ENCODE assay signal across 8 mouse cellular contexts in genomic region chr17:26506997-26507871, GRCm38 (mm10). TPM values are rescaled to one million over a fixed set of nuclear protein-coding genes. Genes with fewer than 3 reads are reported as not detected.
DNase-seq lines count a peak whose midpoint lies in the region; ATAC-seq lines count a peak whose summit lies in the region.

No protein-coding gene starts in this region.

- H3K27ac ChIP-seq in forebrain, embryonic 14.5 days (ENCODE audit: low read depth, low read length): peak overlapping the region; percentile 99
- peak overlapping the region; percentile 98 for H3K27ac ChIP-seq in hindbrain, embryonic 11.5 days (ENCODE audit: low read depth, low read length)
- H3K27ac ChIP-seq in limb, embryonic 10.5 days: peak overlapping the region; percentile 98
- H3K27ac ChIP-seq in midbrain, embryonic 11.5 days (ENCODE audit: low read depth, low read length): peak overlapping the region; percentile 97
- H3K27ac ChIP-seq in stomach, embryonic 14.5 days (ENCODE audit: low read length): peak overlapping the region; percentile 97

- ATAC-seq in cerebellum, adult (ENCODE audit: insufficient number of reproducible peaks, low FRiP score, low TSS enrichment): peak; percentile 9; the same call in 1 of the 2 replicates
- no peak for ATAC-seq in forebrain, embryonic 14.5 days
- ATAC-seq in hindbrain, embryonic 11.5 days (ENCODE audit: low FRiP score): 0 out of 2 replicates have a peak, but pooled peaks have one; percentile 5
- no peak for ATAC-seq in midbrain, embryonic 11.5 days (ENCODE audit: low FRiP score)
- ATAC-seq in stomach, embryonic 14.5 days (ENCODE audit: insufficient number of reproducible peaks, insufficient read depth, low FRiP score, low read depth): no peak

- peak overlapping the region; percentile 94 for H3K4me2 ChIP-seq in forebrain, embryonic 14.5 days (ENCODE audit: low read length)
- H3K4me2 ChIP-seq in hindbrain, embryonic 11.5 days (replicated peaks; ENCODE audit: low read depth, low read length): peak overlapping the region; percentile 78
- H3K4me2 ChIP-seq in midbrain, embryonic 11.5 days: peak overlapping the region; percentile 78
- H3K4me2 ChIP-seq in stomach, embryonic 14.5 days (replicated peaks; ENCODE audit: low read depth, low read length): peak overlapping the region; percentile 67

- WGBS in forebrain, embryonic 14.5 days: 14% methylated on average over 24 of the region's 24 CpGs
- WGBS in hindbrain, embryonic 11.5 days: 23% methylated on average over 24 of the region's 24 CpGs
- WGBS in limb, embryonic 10.5 days: 32% methylated on average over 24 of the region's 24 CpGs
- WGBS in midbrain, embryonic 11.5 days: 27% methylated on average over 24 of the region's 24 CpGs
- WGBS in stomach, embryonic 14.5 days: 18% methylated on average over 24 of the region's 24 CpGs

- DNase-seq in adrenal gland, postnatal 10 days: peak; percentile 67
- no peak for DNase-seq in adrenal gland, adult 8-10 months
- DNase-seq in forebrain, embryonic 14.5 days (ENCODE audit: low spot score): peak; percentile 51
- DNase-seq in hindbrain, embryonic 11.5 days (ENCODE audit: low spot score): no peak
- DNase-seq in limb, embryonic 10.5 days (ENCODE audit: low spot score): peak; percentile 61
- peak; percentile 95 for DNase-seq in midbrain, embryonic 11.5 days (ENCODE audit: low spot score, missing footprints)

- H3K4me1 ChIP-seq in forebrain, embryonic 14.5 days (ENCODE audit: control insufficient read depth, insufficient read depth, low read length): peaks cover 44% of the 10 kb centered on the region
- H3K4me1 ChIP-seq in hindbrain, embryonic 11.5 days (replicated peaks; ENCODE audit: control insufficient read depth, insufficient read depth, low read length): peaks cover 25% of the 10 kb centered on the region
- peaks cover 51% of the 10 kb centered on the region for H3K4me1 ChIP-seq in limb, embryonic 10.5 days
- H3K4me1 ChIP-seq in midbrain, embryonic 11.5 days (ENCODE audit: control insufficient read depth, insufficient read depth, low read length): peaks cover 43% of the 10 kb centered on the region
- peaks cover 42% of the 10 kb centered on the region for H3K4me1 ChIP-seq in stomach, embryonic 14.5 days (ENCODE audit: control insufficient read depth, insufficient read depth, low read length)

- no peaks in the 10 kb centered on the region for H3K9me3 ChIP-seq in forebrain, embryonic 14.5 days (replicated peaks; ENCODE audit: control insufficient read depth, low read length)
- no peaks in the 10 kb centered on the region for H3K9me3 ChIP-seq in hindbrain, embryonic 11.5 days (ENCODE audit: control insufficient read depth, low read length)
- H3K9me3 ChIP-seq in limb, embryonic 10.5 days (replicated peaks): no peaks in the 10 kb centered on the region
- H3K9me3 ChIP-seq in midbrain, embryonic 11.5 days (ENCODE audit: control insufficient read depth, low read length): no peaks in the 10 kb centered on the region
- H3K9me3 ChIP-seq in stomach, embryonic 14.5 days (ENCODE audit: control insufficient read depth, low read depth, low read length): no peaks in the 10 kb centered on the region

- peaks cover 17% of the 10 kb centered on the region; the same call in 1 of the 2 replicates for H3K36me3 ChIP-seq in forebrain, embryonic 14.5 days (ENCODE audit: control insufficient read depth, insufficient read depth, low read length)
- no peaks in the 10 kb centered on the region for H3K36me3 ChIP-seq in hindbrain, embryonic 11.5 days (ENCODE audit: control insufficient read depth, insufficient read depth, low read length)
- H3K36me3 ChIP-seq in limb, embryonic 10.5 days: peaks cover 20% of the 10 kb centered on the region
- no peaks in the 10 kb centered on the region for H3K36me3 ChIP-seq in midbrain, embryonic 11.5 days (ENCODE audit: control insufficient read depth, insufficient read depth, low read length)
- H3K36me3 ChIP-seq in stomach, embryonic 14.5 days (ENCODE audit: control insufficient read depth, insufficient read depth, low read length): no peaks in the 10 kb centered on the region

- no peaks in the 10 kb centered on the region for H3K27me3 ChIP-seq in forebrain, embryonic 14.5 days (replicated peaks; ENCODE audit: control insufficient read depth, insufficient read depth, low read length)
- H3K27me3 ChIP-seq in hindbrain, embryonic 11.5 days (ENCODE audit: control insufficient read depth, insufficient read depth, low read length): no peaks in the 10 kb centered on the region
- H3K27me3 ChIP-seq in limb, embryonic 10.5 days (ENCODE audit: low read depth, poor library complexity, severe bottlenecking): 0 out of 2 replicates have a peak, but pooled peaks cover 9% of the 10 kb centered on the region
- H3K27me3 ChIP-seq in midbrain, embryonic 11.5 days (ENCODE audit: control insufficient read depth, insufficient read depth, low read length): no peaks in the 10 kb centered on the region
- H3K27me3 ChIP-seq in stomach, embryonic 14.5 days (ENCODE audit: control insufficient read depth, insufficient read depth, low read length): no peaks in the 10 kb centered on the region

- H3K9ac ChIP-seq in forebrain, embryonic 14.5 days (ENCODE audit: low read length): peak overlapping the region; percentile 97
- peak overlapping the region; percentile 95 for H3K9ac ChIP-seq in hindbrain, embryonic 11.5 days (ENCODE audit: low read depth, low read length)
- peak overlapping the region; percentile 85 for H3K9ac ChIP-seq in midbrain, embryonic 11.5 days (ENCODE audit: low read length)
- peak overlapping the region; percentile 80 for H3K9ac ChIP-seq in stomach, embryonic 14.5 days (replicated peaks; ENCODE audit: low read depth, low read length)

- H3K4me3 ChIP-seq in forebrain, embryonic 14.5 days (ENCODE audit: low read depth, low read length): peak overlapping the region; percentile 82
- peak overlapping the region; percentile 85 for H3K4me3 ChIP-seq in hindbrain, embryonic 11.5 days (ENCODE audit: low read depth, low read length)
- peak overlapping the region; percentile 78 for H3K4me3 ChIP-seq in limb, embryonic 10.5 days
- peak overlapping the region; percentile 63 for H3K4me3 ChIP-seq in midbrain, embryonic 11.5 days (ENCODE audit: low read depth, low read length)
- H3K4me3 ChIP-seq in stomach, embryonic 14.5 days (ENCODE audit: low read depth, low read length): peak overlapping the region; percentile 58

RNA-seq across cellular contexts. Expression of gene Ergic1, which starts 54.1 kb away (rescaled TPM):
- 100 to 1,000 TPM; 137 to 143 TPM for total RNA-seq in adrenal gland, postnatal 10 days (2021)
- 100 to 1,000 TPM; 142 to 218 (median 163) TPM for total RNA-seq in adrenal gland, adult 8-10 months (2022)
- 126 and 134 TPM in 2 replicates for polyA plus RNA-seq in forebrain, embryonic 14.5 days (2014; fragmentation: Nextera tagmentation; extraction: Ambion mirVana)
- 112 and 119 TPM in 2 replicates for polyA plus RNA-seq in hindbrain, embryonic 11.5 days (2014; fragmentation: Nextera tagmentation; extraction: Ambion mirVana)
- 114 and 121 TPM in 2 replicates for polyA plus RNA-seq in limb, embryonic 10.5 days (2016; fragmentation: Nextera tagmentation; extraction: Ambion mirVana)
- 129 and 130 TPM in 2 replicates for polyA plus RNA-seq in midbrain, embryonic 11.5 days (2014; fragmentation: Nextera tagmentation; extraction: Ambion mirVana)
- polyA plus RNA-seq in stomach, embryonic 14.5 days (2014; fragmentation: Nextera tagmentation; extraction: Ambion mirVana): 133 and 142 TPM in 2 replicates

RNA-seq across cellular contexts. Expression of gene Dusp1, which starts 54.7 kb away (rescaled TPM):
- 10 to 100 TPM; 40.3 to 89.1 TPM for total RNA-seq in adrenal gland, postnatal 10 days (2021)
- total RNA-seq in adrenal gland, adult 8-10 months (2022): 10 to 100 TPM; 41.3 to 67.9 (median 53.3) TPM
- polyA plus RNA-seq in forebrain, embryonic 14.5 days (2014; fragmentation: Nextera tagmentation; extraction: Ambion mirVana): 58.4 and 66.0 TPM in 2 replicates
- polyA plus RNA-seq in hindbrain, embryonic 11.5 days (2014; fragmentation: Nextera tagmentation; extraction: Ambion mirVana): 34.9 and 39.0 TPM in 2 replicates
- 23.5 and 26.1 TPM in 2 replicates for polyA plus RNA-seq in limb, embryonic 10.5 days (2016; fragmentation: Nextera tagmentation; extraction: Ambion mirVana)
- 30.2 TPM in 2 replicates for polyA plus RNA-seq in midbrain, embryonic 11.5 days (2014; fragmentation: Nextera tagmentation; extraction: Ambion mirVana)
- 16.2 and 21.0 TPM in 2 replicates for polyA plus RNA-seq in stomach, embryonic 14.5 days (2014; fragmentation: Nextera tagmentation; extraction: Ambion mirVana)

Comparison
In these comparisons a context has a peak if more than half of its experiments do, and no peak if none do; other contexts are left out.
1. DNase-seq: peak in adrenal gland, postnatal 10 days (single experiment), forebrain, embryonic 14.5 days (single experiment), limb, embryonic 10.5 days (single experiment) and midbrain, embryonic 11.5 days (single experiment); none in adrenal gland, adult 8-10 months (single experiment) and hindbrain, embryonic 11.5 days (single experiment).
2. ATAC-seq: peak in cerebellum, adult (single experiment) and hindbrain, embryonic 11.5 days (single experiment); none in forebrain, embryonic 14.5 days (single experiment), midbrain, embryonic 11.5 days (single experiment) and stomach, embryonic 14.5 days (single experiment).
3. Peak in every context shown above with its lines, with median percentiles within 50 percentile points of each other: H3K27ac ChIP-seq, H3K4me2 ChIP-seq, H3K4me3 ChIP-seq and H3K9ac ChIP-seq.